Mouse (Mus musculus): ENCODE data around the gene Rasl11b.

DNA sequence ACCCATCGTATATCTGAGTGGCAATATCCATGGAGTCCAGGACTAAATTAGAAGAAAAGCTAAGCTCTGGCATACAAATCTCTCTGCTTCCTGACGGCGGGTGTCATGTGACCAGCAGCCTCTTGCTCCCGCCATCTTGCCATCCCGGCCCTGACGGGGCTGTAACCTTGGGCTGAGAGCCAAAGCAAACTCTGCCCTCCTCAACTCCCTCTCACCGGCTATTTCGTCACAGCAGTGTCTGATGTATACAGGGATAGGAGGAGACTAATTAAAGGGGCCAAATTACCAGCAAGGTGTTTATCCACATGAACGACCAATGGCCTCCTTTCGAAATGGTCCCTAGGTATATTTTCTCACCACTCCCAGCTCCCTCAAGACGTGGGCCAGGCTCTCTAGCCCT, 43.3 kb upstream of the Rasl11b start:
- no peak for TF ChIP-seq POLR2A (IDR thresholded peaks at IDR 0.05; ENCODE audit: low read depth, low read length)
- TF ChIP-seq CTCF (IDR thresholded peaks at IDR 0.05; ENCODE audit: extremely low read depth, insufficient read depth, insufficient read length, insufficient replicate concordance): no peak

Data from spleen, adult 2 months (tissue).